Mouse (Mus musculus) myocyte (in vitro differentiated cells): ENCODE measurements around the gene Ina. TPM values are rescaled to one million over a fixed set of nuclear protein-coding genes. Genes with fewer than 3 reads are reported as not detected.

Experiments
- H3K27me3 ChIP-seq: one replicate; pipeline ENCODE4 v1.6.1; 2011; ENCODE audit not compliant: control insufficient read depth, insufficient read depth, insufficient read length
- H3K36me3 ChIP-seq: one replicate; pipeline ENCODE4 v1.6.1; 2011; ENCODE audit not compliant: control insufficient read depth, insufficient read depth
- H3K4me2 ChIP-seq: one replicate; pipeline ENCODE4 v1.6.1; 2011; ENCODE audit warnings: low read depth, control low read depth
- H3K4me3 ChIP-seq: one replicate; pipeline ENCODE4 v1.5.1; 2011; ENCODE audit warnings: mild to moderate bottlenecking, control low read depth, moderate library complexity
- H3K79me2 ChIP-seq: one replicate; pipeline ENCODE4 v1.6.1; 2011; ENCODE audit not compliant: control insufficient read depth, insufficient read depth
- H3ac ChIP-seq: one replicate; pipeline ENCODE4 v1.6.1; 2011; ENCODE audit not compliant: control insufficient read depth, insufficient read length
- CEBPB ChIP-seq: IDR thresholded peaks from 2 replicates; pipeline ENCODE4 v1.6.1; 2011; ENCODE audit warnings: mild to moderate bottlenecking, moderate library complexity; ENCODE audit not compliant: poor library complexity, insufficient read depth, severe bottlenecking
- E2F4 ChIP-seq: IDR thresholded peaks from one replicate; pipeline ENCODE4 v1.6.1; 2011; ENCODE audit warnings: mild to moderate bottlenecking, control low read depth, moderate library complexity; ENCODE audit not compliant: insufficient read depth
- MAX ChIP-seq: IDR thresholded peaks from one replicate; pipeline ENCODE4 v1.6.1; 2011; ENCODE audit warnings: low read depth, mild to moderate bottlenecking, control low read depth
- MYOD1 ChIP-seq, 3 experiments: IDR thresholded peaks; one replicate each; pipeline ENCODE4 v1.6.1; 2011; ENCODE audit warnings: control low read depth in 2 of 3, low read depth in 2 of 3, mild to moderate bottlenecking in 2 of 3, moderate library complexity in 1 of 3; ENCODE audit not compliant: insufficient read length in 2 of 3, control insufficient read depth in 1 of 3
- MYOG ChIP-seq, 3 experiments: IDR thresholded peaks; one replicate each; pipeline ENCODE4 v1.6.1; 2011; ENCODE audit warnings: control low read depth in 2 of 3, low read depth in 2 of 3, mild to moderate bottlenecking in 2 of 3; ENCODE audit not compliant: insufficient read length in 2 of 3, control insufficient read depth in 1 of 3, insufficient read depth in 1 of 3
- POLR2A ChIP-seq: IDR thresholded peaks from one replicate; pipeline ENCODE4 v1.6.1; 2011; ENCODE audit warnings: low read depth, mild to moderate bottlenecking, control low read depth, moderate library complexity; ENCODE audit not compliant: insufficient read length
- POLR2AphosphoS2 ChIP-seq: IDR thresholded peaks from one replicate; pipeline ENCODE4 v1.6.1; 2011; ENCODE audit warnings: low read depth, control low read depth; ENCODE audit not compliant: insufficient read length
- REST ChIP-seq: IDR thresholded peaks from one replicate; pipeline ENCODE4 v1.6.1; 2011; ENCODE audit warnings: mild to moderate bottlenecking, control low read depth, moderate library complexity; ENCODE audit not compliant: insufficient read depth, insufficient read length
- SRF ChIP-seq: IDR thresholded peaks from one replicate; pipeline ENCODE4 v1.6.1; 2011; ENCODE audit warnings: low read depth; ENCODE audit not compliant: control insufficient read depth, insufficient read length
- TCF12 ChIP-seq: IDR thresholded peaks from one replicate; pipeline ENCODE4 v1.6.1; 2011; ENCODE audit warnings: mild to moderate bottlenecking, control low read depth; ENCODE audit not compliant: poor library complexity, insufficient read depth, severe bottlenecking
- TCF3 ChIP-seq: IDR thresholded peaks from one replicate; pipeline ENCODE4 v1.6.1; 2011; ENCODE audit warnings: low read depth, control low read depth; ENCODE audit not compliant: insufficient read length
- USF1 ChIP-seq: IDR thresholded peaks from one replicate; pipeline ENCODE4 v1.6.1; 2011; ENCODE audit warnings: low read depth, mild to moderate bottlenecking, control low read depth, moderate library complexity
- polyA plus RNA-seq: library from polyadenylated mRNA; unstranded; fragments of >200 nt; fragmentation: generic; extraction: Trizol; gene quantifications from one replicate; pipeline ENCODE4 v1.2.1, GENCODE M21; 2012; ENCODE audit warnings: missing spikeins

Gene Ina
- polyA plus RNA-seq, result not detected

DNA sequence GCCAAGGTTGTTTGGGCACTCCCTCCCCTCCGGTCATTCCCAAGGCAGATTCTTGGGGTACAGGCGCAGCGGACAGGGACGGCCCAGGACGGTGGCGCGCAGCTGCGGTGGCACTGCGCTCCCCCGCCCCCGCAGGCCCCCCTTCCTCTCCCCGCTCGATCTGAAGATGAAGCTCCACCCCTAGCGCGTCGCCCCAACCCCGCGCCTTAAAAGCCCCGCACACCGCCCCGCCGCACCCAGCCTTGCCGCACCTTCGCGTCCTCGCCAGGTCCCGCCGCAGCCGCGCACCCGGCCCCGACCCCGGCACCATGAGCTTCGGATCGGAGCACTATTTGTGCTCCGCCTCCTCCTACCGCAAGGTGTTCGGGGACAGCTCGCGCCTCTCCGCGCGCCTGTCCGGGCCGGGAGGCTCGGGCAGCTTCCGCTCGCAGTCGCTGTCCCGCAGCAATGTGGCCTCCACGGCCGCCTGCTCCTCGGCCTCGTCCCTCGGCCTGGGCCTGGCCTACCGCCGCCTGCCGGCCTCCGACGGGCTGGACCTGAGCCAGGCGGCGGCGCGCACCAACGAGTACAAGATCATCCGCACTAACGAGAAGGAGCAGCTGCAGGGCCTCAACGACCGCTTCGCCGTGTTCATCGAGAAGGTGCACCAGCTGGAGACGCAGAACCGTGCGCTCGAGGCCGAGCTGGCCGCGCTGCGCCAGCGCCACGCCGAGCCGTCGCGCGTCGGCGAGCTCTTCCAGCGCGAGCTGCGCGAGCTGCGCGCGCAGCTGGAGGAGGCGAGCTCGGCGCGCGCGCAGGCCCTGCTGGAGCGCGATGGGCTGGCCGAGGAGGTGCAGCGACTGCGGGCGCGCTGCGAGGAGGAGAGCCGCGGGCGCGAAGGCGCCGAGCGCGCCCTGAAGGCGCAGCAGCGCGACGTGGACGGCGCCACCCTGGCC lies at the start of gene Ina, which contains the start of gene Nt5c2:
Gene Ina, plus strand, starts transcription at position 252 of the 935 bp plus-strand sequence.
Gene Nt5c2, minus strand, starts transcription at position 707 of the 935 bp plus-strand sequence.
- Histone ChIP-seq H3K36me3 (no peaks in the 10 kb centered on the region), H3K4me3 (no peak within 1 kb of the TSS), H3ac (no peak within 1 kb of the TSS), H3K27me3 (peaks cover 67% of the 10 kb centered on the region), H3K79me2 (no peaks in the 10 kb centered on the region), H3K4me2 (no peak within 1 kb of the TSS)
- TF ChIP-seq MYOG (IDR thresholded peaks at IDR 0.05; ENCODE audit: control insufficient read depth in 1 of 3, insufficient read depth in 1 of 3, insufficient read length in 2 of 3, low read depth in 2 of 3) (no peak), CEBPB (no peak), POLR2AphosphoS2 (no peak), E2F4 (no peak), REST (no peak), USF1 (no peak), TCF12 (no peak), SRF (no peak), POLR2A (no peak), MAX (no peak), TCF3 (no peak), MYOD1 (IDR thresholded peaks at IDR 0.05; ENCODE audit: control insufficient read depth in 1 of 3, insufficient read length in 2 of 3, low read depth in 2 of 3) (no peak)

GRCm38 (mm10) chr19:46965496-46965895 lies 49.0 kb upstream of the Ina start:
- peaks cover 11% of the 10 kb centered on the region for H3K79me2 ChIP-seq
- H3ac ChIP-seq, result no peak overlapping the region
- no peaks in the 10 kb centered on the region for H3K27me3 ChIP-seq
- H3K4me2 ChIP-seq, result no peak overlapping the region
- no peaks in the 10 kb centered on the region for H3K36me3 ChIP-seq
- H3K4me3 ChIP-seq, result no peak overlapping the region
- no peak for TF ChIP-seq POLR2AphosphoS2
- no peak for TF ChIP-seq MAX
- TF ChIP-seq POLR2A, result no peak
- TF ChIP-seq CEBPB, result no peak
- no peak for TF ChIP-seq TCF3
- TF ChIP-seq TCF12, result no peak
- TF ChIP-seq MYOD1 (IDR thresholded peaks at IDR 0.05; ENCODE audit: control insufficient read depth in 1 of 3, insufficient read length in 2 of 3, low read depth in 2 of 3), result no peak
- TF ChIP-seq REST, result no peak
- TF ChIP-seq E2F4, result no peak
- no peak for TF ChIP-seq SRF
- no peak for TF ChIP-seq USF1
- TF ChIP-seq MYOG (IDR thresholded peaks at IDR 0.05; ENCODE audit: control insufficient read depth in 1 of 3, insufficient read depth in 1 of 3, insufficient read length in 2 of 3, low read depth in 2 of 3), result no peak

GRCm38 (mm10) chr19:46966330-46966729 lies 48.2 kb upstream of the Ina start:
- peaks cover 2% of the 10 kb centered on the region for H3K79me2 ChIP-seq
- H3ac ChIP-seq, result no peak overlapping the region
- TF ChIP-seq POLR2A (no peak), CEBPB (no peak), MYOD1 (IDR thresholded peaks at IDR 0.05; ENCODE audit: control insufficient read depth in 1 of 3, insufficient read length in 2 of 3, low read depth in 2 of 3) (no peak), USF1 (no peak), SRF (no peak), E2F4 (no peak), REST (no peak), POLR2AphosphoS2 (no peak), MAX (no peak), TCF12 (no peak), TCF3 (no peak)
- H3K4me2 ChIP-seq, result no peak overlapping the region
- H3K4me3 ChIP-seq, result no peak overlapping the region
- H3K27me3 ChIP-seq, result no peaks in the 10 kb centered on the region
- H3K36me3 ChIP-seq, result no peaks in the 10 kb centered on the region

DNA sequence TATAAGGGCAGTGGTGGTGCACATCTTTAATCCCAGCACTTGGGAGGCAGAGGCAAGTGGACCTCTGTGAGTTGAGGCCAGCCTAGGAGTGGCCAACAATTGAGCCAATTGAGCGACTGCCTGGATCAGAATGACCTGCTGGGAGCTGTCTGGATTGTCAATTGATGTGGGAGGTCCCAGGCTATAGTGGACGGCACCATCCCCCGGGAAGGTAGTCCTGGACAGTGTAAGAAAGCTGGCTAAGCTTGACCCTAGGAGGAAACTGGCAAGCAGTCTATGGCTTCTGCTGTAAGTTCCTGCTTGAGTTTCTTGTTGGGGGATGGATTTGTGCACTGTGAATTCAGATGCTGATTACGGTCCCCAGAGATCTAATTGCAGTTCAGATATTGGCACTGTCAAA lies 46.6 kb upstream of the Ina start:
- TF ChIP-seq USF1 (no peak), MYOG (IDR thresholded peaks at IDR 0.05; ENCODE audit: control insufficient read depth in 1 of 3, insufficient read depth in 1 of 3, insufficient read length in 2 of 3, low read depth in 2 of 3) (no peak), SRF (no peak), TCF12 (no peak), MYOD1 (IDR thresholded peaks at IDR 0.05; ENCODE audit: control insufficient read depth in 1 of 3, insufficient read length in 2 of 3, low read depth in 2 of 3) (no peak), E2F4 (no peak), TCF3 (no peak), POLR2A (no peak), POLR2AphosphoS2 (no peak), MAX (no peak), CEBPB (no peak), REST (no peak)
- Histone ChIP-seq H3K79me2 (no peaks in the 10 kb centered on the region), H3K4me2 (no peak overlapping the region), H3K27me3 (no peaks in the 10 kb centered on the region), H3ac (no peak overlapping the region), H3K4me3 (no peak overlapping the region), H3K36me3 (no peaks in the 10 kb centered on the region)
